Mouse (Mus musculus): ENCODE measurements around the gene Gm3486.
"Not testable (repeated sequence)": the region's sequence is repeated elsewhere in the genome, so short reads cannot be mapped to it uniquely, and the experiment has no call there.

Gm3486 gene

DNA sequence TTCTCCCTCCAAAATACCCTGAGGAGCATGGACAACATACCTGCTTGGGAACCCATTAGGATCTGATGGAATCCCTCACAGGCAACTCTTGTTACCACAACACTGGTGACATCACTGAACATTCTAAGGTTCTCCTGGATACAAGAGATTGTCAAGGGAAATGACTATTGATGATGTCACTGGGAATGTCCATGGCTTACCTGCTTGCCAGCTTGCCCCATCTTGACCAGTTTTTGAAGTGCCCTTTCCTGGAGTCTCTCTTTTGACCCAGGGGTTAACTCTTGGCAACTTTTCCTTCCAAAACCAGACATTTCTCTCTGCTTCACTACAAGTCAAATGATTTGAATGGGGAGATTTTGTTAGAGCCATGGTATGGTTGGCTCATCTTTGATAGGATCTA, at the start of gene Gm3486:
Gene Gm3486, minus strand, starts transcription at position 101 of the 400 bp plus-strand sequence.
- ATAC-seq (ENCODE audit: low TSS enrichment), result not testable (repeated sequence)

DNA sequence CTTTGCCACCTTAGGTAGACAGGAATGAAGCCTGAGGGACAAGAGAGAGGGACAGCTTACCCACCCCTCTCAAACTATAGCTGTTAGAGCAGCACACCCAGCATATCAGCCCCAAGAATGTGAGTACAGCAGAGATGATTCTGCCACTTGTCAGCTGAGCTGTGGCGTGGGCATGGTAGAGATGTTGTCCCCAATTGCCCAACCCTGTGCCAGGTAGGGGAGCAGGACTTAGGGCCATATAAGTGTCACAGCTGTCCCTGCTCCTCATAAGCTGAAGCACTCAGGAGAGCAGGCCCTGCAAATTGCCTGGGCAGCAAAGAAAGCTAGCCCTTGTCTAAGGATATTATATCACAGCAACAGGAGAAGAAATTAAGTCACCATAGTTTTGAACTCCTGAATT, 35.4 kb upstream of the Gm3486 start:
- not testable (repeated sequence) for ATAC-seq (ENCODE audit: low TSS enrichment)

DNA sequence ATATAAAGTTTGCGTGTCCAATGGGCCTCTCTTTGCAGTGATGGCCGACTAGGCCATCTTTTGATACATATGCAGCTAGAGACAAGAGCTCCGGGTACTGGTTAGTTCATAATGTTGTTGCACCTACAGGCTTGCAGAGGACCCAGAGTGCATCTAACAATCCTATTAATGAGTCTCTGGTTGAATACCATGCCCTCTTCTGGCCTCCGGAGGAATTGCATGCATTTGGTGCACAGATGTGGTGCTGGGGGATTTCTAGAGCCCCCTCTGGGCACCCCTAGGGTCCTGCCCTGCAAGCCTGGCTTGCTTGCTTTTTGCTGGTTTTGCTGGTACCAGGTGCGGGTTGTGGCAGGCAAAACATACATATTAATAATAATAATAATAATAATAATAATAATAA, 31.4 kb upstream of the Gm3486 start:
- ATAC-seq (ENCODE audit: low TSS enrichment), result not testable (repeated sequence)

DNA sequence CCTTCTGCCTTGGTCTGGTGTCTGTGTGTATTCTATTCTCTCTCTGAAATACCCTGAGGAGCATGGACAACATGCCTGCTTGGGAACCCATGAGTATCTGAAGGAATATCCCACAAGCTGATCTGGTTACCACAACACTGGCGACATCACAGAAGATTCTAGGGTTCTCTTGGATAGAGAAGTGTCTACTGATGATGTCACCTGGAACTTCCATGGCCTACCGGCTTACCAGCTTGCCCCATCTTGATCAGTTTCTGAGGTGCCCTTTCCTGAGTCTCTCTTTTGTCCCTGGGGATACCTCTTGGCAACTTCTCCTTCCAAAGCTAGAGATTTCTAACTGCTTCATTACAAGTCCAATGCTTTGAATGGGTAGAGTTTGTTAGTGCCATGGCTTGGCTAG, 35.9 kb downstream of the Gm3486 start, which contains the start of gene Gm7954:
Gene Gm7954, minus strand, starts transcription at position 101 of the 400 bp plus-strand sequence.
- not testable (repeated sequence) for ATAC-seq (ENCODE audit: low TSS enrichment)
